In the genomic region with DNA sequence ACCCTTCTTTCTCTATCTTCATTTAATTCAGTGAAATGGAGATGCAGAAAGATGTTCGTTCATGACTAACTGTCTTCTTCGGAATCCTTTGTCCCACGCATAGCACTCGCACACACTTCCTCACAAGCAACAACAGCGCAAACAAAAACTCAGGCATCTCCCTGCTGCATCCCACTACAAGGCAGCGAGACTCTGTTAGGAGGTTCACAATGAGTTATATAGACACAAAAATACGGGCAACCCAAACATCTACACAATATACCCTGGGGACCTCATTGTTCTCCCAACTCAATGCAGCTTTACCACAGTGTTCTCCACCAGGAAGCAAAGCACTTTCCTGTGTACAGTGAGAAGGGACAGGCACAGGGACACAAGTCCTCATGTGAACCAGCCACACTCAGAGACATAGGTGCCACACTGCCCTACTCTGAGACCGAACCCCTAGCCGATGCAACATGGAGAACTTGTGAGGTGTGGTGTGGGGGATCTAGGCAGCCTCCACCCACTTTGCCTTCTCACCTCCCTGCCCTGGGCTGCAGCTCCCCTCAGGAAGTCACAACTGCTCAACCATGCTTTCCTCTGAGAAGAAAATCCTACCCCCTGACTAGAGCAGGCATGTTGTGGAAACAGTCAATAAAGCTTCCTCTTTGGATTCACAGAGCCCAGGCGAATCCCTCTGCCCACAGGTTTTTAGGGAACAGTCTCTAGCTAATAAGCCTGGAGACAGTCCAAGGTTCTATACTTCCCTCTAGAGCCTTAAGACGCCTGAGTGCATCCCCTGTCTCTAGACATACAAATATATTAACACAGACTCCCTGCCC, we compare ENCODE assay signal across 15 mouse cellular contexts. TPM values are rescaled to one million over a fixed set of nuclear protein-coding genes. Genes with fewer than 3 reads are reported as not detected.
DNase-seq lines count a peak whose midpoint lies in the region; ATAC-seq and TF ChIP-seq lines count a peak whose summit lies in the region.
"Had no signal": no experiment of that assay in that cellular context is flagged by ENCODE, and none has a peak within 500 bp of the region (broad histone marks: within the 10 kb centered on the region; RNA-seq: fewer than 3 reads in every experiment).

No protein-coding gene starts in this region.

- H3K4me1 ChIP-seq in forebrain, embryonic 10.5 days = peaks cover 99% of the 10 kb centered on the region
- peaks cover 15% of the 10 kb centered on the region; the same call in 1 of the 2 replicates for H3K4me1 ChIP-seq in hindbrain, postnatal 0 days (ENCODE audit: insufficient read depth, low read length)
- H3K4me1 ChIP-seq in neural tube, embryonic 14.5 days (ENCODE audit: control insufficient read depth, insufficient read depth, low read length) = peaks cover 23% of the 10 kb centered on the region

- H3K9ac ChIP-seq in hindbrain, postnatal 0 days (replicated peaks; ENCODE audit: low read length) = peak overlapping the region; percentile 44
- peak overlapping the region; percentile 46 for H3K9ac ChIP-seq in neural tube, embryonic 14.5 days (replicated peaks; ENCODE audit: low read depth, low read length)
- H3K9ac ChIP-seq: limb, embryonic 15.5 days; stomach, embryonic 15.5 days had no signal

- H3K27me3 ChIP-seq in forebrain, embryonic 10.5 days (ENCODE audit: poor library complexity, severe bottlenecking) = peaks cover 100% of the 10 kb centered on the region
- H3K27me3 ChIP-seq in hindbrain, postnatal 0 days (ENCODE audit: insufficient read depth, low read length) = peaks cover 54% of the 10 kb centered on the region
- peaks cover 71% of the 10 kb centered on the region for H3K27me3 ChIP-seq in neural tube, embryonic 14.5 days (ENCODE audit: control insufficient read depth, insufficient read depth, low read length)

- 7% methylated on average over 11 of the region's 11 CpGs for WGBS in forebrain, embryonic 10.5 days
- 13% methylated on average over 11 of the region's 11 CpGs for WGBS in hindbrain, postnatal 0 days
- 6% methylated on average over 11 of the region's 11 CpGs for WGBS in neural tube, embryonic 14.5 days

- H3K4me3 ChIP-seq in left cerebral cortex, adult 2 months = peak overlapping the region; percentile 44
- H3K4me3 ChIP-seq in forebrain, embryonic 10.5 days = peak overlapping the region; percentile 50
- peak overlapping the region; percentile 33 for H3K4me3 ChIP-seq in hindbrain, postnatal 0 days (ENCODE audit: low read length)
- H3K4me3 ChIP-seq in neural tube, embryonic 14.5 days (ENCODE audit: low read depth, low read length) = peak overlapping the region; percentile 26

- no peak for TF ChIP-seq CTCF in left cerebral cortex, adult 2 months (IDR thresholded peaks at IDR 0.05)
- TF ChIP-seq CTCF in hindbrain, postnatal 0 days (IDR thresholded peaks at IDR 0.05; ENCODE audit: low read depth) = no peak

- intact Hi-C loops in left cerebral cortex, adult 2 months (cut with DNase I) = loop anchor here (2.0 to 10.0 kb wide), 2 partner anchors 90 to 266 kb away; no protein-coding TSS in a partner anchor
- intact Hi-C loops in left cerebral cortex, postnatal 4 days (cut with DNase I) = loop anchor here (5.0 kb wide), 1 partner anchor 148 kb away; no protein-coding TSS in a partner anchor

- H3K9me3 ChIP-seq in forebrain, embryonic 10.5 days = no peaks in the 10 kb centered on the region
- no peaks in the 10 kb centered on the region for H3K9me3 ChIP-seq in hindbrain, postnatal 0 days (ENCODE audit: low read length)
- no peaks in the 10 kb centered on the region for H3K9me3 ChIP-seq in neural tube, embryonic 14.5 days (ENCODE audit: control insufficient read depth, low read length)
- H3K9me3 ChIP-seq: limb, embryonic 15.5 days; stomach, embryonic 15.5 days had no signal

- no peak for DNase-seq in left cerebral cortex, adult 2 months (ENCODE audit: extremely low spot score in 1 of 2, low spot score in 2 of 2)
- DNase-seq in left cerebral cortex, postnatal 4 days = no peak
- peak; percentile 30 for DNase-seq in forebrain, embryonic 10.5 days (ENCODE audit: extremely low spot score, low spot score)
- DNase-seq in hindbrain, postnatal 0 days (ENCODE audit: low spot score) = no peak
- no peak for DNase-seq in adrenal gland, postnatal 14 days
- no peak for DNase-seq in heart, adult 8-10 months (ENCODE audit: low spot score)
- DNase-seq in lung, postnatal 10 days = no peak
- DNase-seq: embryo, embryonic 11 days; heart, postnatal 36 days; kidney, postnatal 4 days had no signal

- no peak for ATAC-seq in hindbrain, postnatal 0 days
- no peak for ATAC-seq in neural tube, embryonic 14.5 days (ENCODE audit: low read depth)

- H3K27ac ChIP-seq in left cerebral cortex, adult 2 months = peak overlapping the region; percentile 83
- peak overlapping the region; percentile 75 for H3K27ac ChIP-seq in forebrain, embryonic 10.5 days
- peak overlapping the region; percentile 78 for H3K27ac ChIP-seq in hindbrain, postnatal 0 days
- H3K27ac ChIP-seq in neural tube, embryonic 14.5 days (ENCODE audit: low read depth, low read length) = peak overlapping the region; percentile 55
- H3K27ac ChIP-seq: limb, embryonic 15.5 days; macrophage; stomach, embryonic 15.5 days had no signal

- peak overlapping the region; percentile 49 for H3K4me2 ChIP-seq in hindbrain, postnatal 0 days (ENCODE audit: low read depth, low read length)
- H3K4me2 ChIP-seq in neural tube, embryonic 14.5 days (ENCODE audit: low read depth, low read length) = peak overlapping the region; percentile 36; the same call in 1 of the 2 replicates

- no peaks in the 10 kb centered on the region for H3K36me3 ChIP-seq in forebrain, embryonic 10.5 days (replicated peaks)
- H3K36me3 ChIP-seq in hindbrain, postnatal 0 days (ENCODE audit: insufficient read depth, low read length) = no peaks in the 10 kb centered on the region
- H3K36me3 ChIP-seq in neural tube, embryonic 14.5 days (ENCODE audit: control insufficient read depth, insufficient read depth, low read length) = no peaks in the 10 kb centered on the region
- H3K36me3 ChIP-seq: limb, embryonic 15.5 days; stomach, embryonic 15.5 days had no signal

RNA-seq across cellular contexts. Expression of a gene that starts 3.6 kb away (rescaled TPM):
- total RNA-seq in left cerebral cortex, adult 2 months (2021) = 10 to 100 TPM; 11.0 to 15.2 TPM
- 10 to 100 TPM; 18.6 to 19.3 TPM for total RNA-seq in left cerebral cortex, postnatal 4 days (2021)
- 4.0 and 4.6 TPM in 2 replicates for polyA plus RNA-seq in forebrain, embryonic 10.5 days (2016; fragmentation: Nextera tagmentation; extraction: Ambion mirVana)
- 57.9 and 72.8 TPM in 2 replicates for total RNA-seq in hindbrain, postnatal 0 days (2014; rRNA removed)
- polyA plus RNA-seq in hindbrain, postnatal 0 days (2015; fragmentation: Nextera tagmentation; extraction: Ambion mirVana) = 29.9 and 33.5 TPM in 2 replicates
- 1.5 and 39.2 TPM in 2 replicates for polyA plus RNA-seq in neural tube, embryonic 14.5 days (2014; fragmentation: Nextera tagmentation; extraction: Ambion mirVana)
- 28.0 and 29.1 TPM in 2 replicates for total RNA-seq in adrenal gland, postnatal 14 days (2021)
- total RNA-seq in heart, adult 8-10 months (2022) = 10 to 100 TPM; 18.0 to 21.1 (median 19.4) TPM
- total RNA-seq: CH12.LX had no signal
- polyA plus RNA-seq: macrophage had no signal

RNA-seq across cellular contexts. Expression of a gene that starts 3.6 kb away (rescaled TPM):
- 10 to 100 TPM; 72.1 to 74.0 TPM for total RNA-seq in left cerebral cortex, adult 2 months (2021)
- total RNA-seq in left cerebral cortex, postnatal 4 days (2021) = 100 to 1,000 TPM; 328 to 363 TPM
- 2.2 and 3.6 TPM in 2 replicates for polyA plus RNA-seq in forebrain, embryonic 10.5 days (2016; fragmentation: Nextera tagmentation; extraction: Ambion mirVana)
- 293 and 343 TPM in 2 replicates for total RNA-seq in hindbrain, postnatal 0 days (2014; rRNA removed)
- polyA plus RNA-seq in hindbrain, postnatal 0 days (2015; fragmentation: Nextera tagmentation; extraction: Ambion mirVana) = 15.8 and 19.2 TPM in 2 replicates
- 13.2 and 13.5 TPM in 2 replicates for polyA plus RNA-seq in neural tube, embryonic 14.5 days (2014; fragmentation: Nextera tagmentation; extraction: Ambion mirVana)
- 2.2 and 6.2 TPM in 2 replicates for total RNA-seq in adrenal gland, postnatal 14 days (2021)
- 1 to 10 TPM in 1 of 4 experiments, under 1 TPM in 3; 0.53 to 2.5 (median 0.73) TPM for total RNA-seq in heart, adult 8-10 months (2022)
- total RNA-seq: CH12.LX had no signal
- polyA plus RNA-seq: macrophage had no signal

RNA-seq across cellular contexts. Expression of a gene that starts 49.1 kb away (rescaled TPM):
- 10 to 100 TPM; 14.1 to 19.3 TPM for total RNA-seq in left cerebral cortex, adult 2 months (2021)
- total RNA-seq in left cerebral cortex, postnatal 4 days (2021) = 10 to 100 TPM; 11.3 to 14.7 TPM
- polyA plus RNA-seq in forebrain, embryonic 10.5 days (2016; fragmentation: Nextera tagmentation; extraction: Ambion mirVana) = 13.7 and 14.4 TPM in 2 replicates
- total RNA-seq in hindbrain, postnatal 0 days (2014; rRNA removed) = 11.4 and 17.0 TPM in 2 replicates
- polyA plus RNA-seq in hindbrain, postnatal 0 days (2015; fragmentation: Nextera tagmentation; extraction: Ambion mirVana) = 3.2 and 4.8 TPM in 2 replicates
- polyA plus RNA-seq in neural tube, embryonic 14.5 days (2014; fragmentation: Nextera tagmentation; extraction: Ambion mirVana) = 2.7 and 3.3 TPM in 2 replicates
- total RNA-seq in adrenal gland, postnatal 14 days (2021) = 21.4 and 26.8 TPM in 2 replicates
- 1 to 10 TPM; 7.0 to 9.1 (median 8.0) TPM for total RNA-seq in heart, adult 8-10 months (2022)

RNA-seq across cellular contexts. Expression of a gene that starts 52.5 kb away (rescaled TPM):
- total RNA-seq in left cerebral cortex, adult 2 months (2021) = 10 to 100 TPM; 66.5 to 72.6 TPM
- total RNA-seq in left cerebral cortex, postnatal 4 days (2021) = 10 to 100 TPM; 84.5 to 93.2 TPM
- 24.8 and 28.8 TPM in 2 replicates for polyA plus RNA-seq in forebrain, embryonic 10.5 days (2016; fragmentation: Nextera tagmentation; extraction: Ambion mirVana)
- 145 and 157 TPM in 2 replicates for total RNA-seq in hindbrain, postnatal 0 days (2014; rRNA removed)
- polyA plus RNA-seq in hindbrain, postnatal 0 days (2015; fragmentation: Nextera tagmentation; extraction: Ambion mirVana) = 136 and 141 TPM in 2 replicates
- polyA plus RNA-seq in neural tube, embryonic 14.5 days (2014; fragmentation: Nextera tagmentation; extraction: Ambion mirVana) = 112 and 129 TPM in 2 replicates
- total RNA-seq in adrenal gland, postnatal 14 days (2021) = 13.4 and 18.8 TPM in 2 replicates
- total RNA-seq in heart, adult 8-10 months (2022) = 10 to 100 TPM in 3 of 4 experiments, 1 to 10 TPM in 1; 9.5 to 13.4 (median 11.7) TPM

Comparison
In these comparisons a context has a peak if more than half of its experiments do, and no peak if none do; other contexts are left out.
1. RNA of a gene that starts 3.6 kb away (total RNA-seq): 328 to 363 TPM in left cerebral cortex, postnatal 4 days, 293 to 343 TPM in hindbrain, postnatal 0 days and 72.1 to 74.0 TPM in left cerebral cortex, adult 2 months; 2.2 to 6.2 TPM in adrenal gland, postnatal 14 days and 0.53 to 2.5 TPM in heart, adult 8-10 months; every median in the first group is over 10 times any median in the second.
2. Peak in every context shown above with its lines, with median percentiles within 50 percentile points of each other: H3K27ac ChIP-seq and H3K4me3 ChIP-seq.